Mouse (Mus musculus) E14TG2a.4 (cell line): Measurements from ENCODE around the gene Prmt3.

ENCODE experiments used
- CTCF ChIP-seq: conservative IDR thresholded peaks from 2 replicates; pipeline ENCODE4 v1.5.1; 2014; ENCODE audit warnings: low read length
- NANOG ChIP-seq: IDR thresholded peaks from 2 replicates; pipeline ENCODE4 v1.6.1; 2014; ENCODE audit warnings: borderline replicate concordance, low read length, mixed read lengths
- POU5F1 ChIP-seq: IDR thresholded peaks from 2 replicates; pipeline ENCODE4 v1.6.1; 2014; ENCODE audit warnings: low read length, borderline replicate concordance

DNA sequence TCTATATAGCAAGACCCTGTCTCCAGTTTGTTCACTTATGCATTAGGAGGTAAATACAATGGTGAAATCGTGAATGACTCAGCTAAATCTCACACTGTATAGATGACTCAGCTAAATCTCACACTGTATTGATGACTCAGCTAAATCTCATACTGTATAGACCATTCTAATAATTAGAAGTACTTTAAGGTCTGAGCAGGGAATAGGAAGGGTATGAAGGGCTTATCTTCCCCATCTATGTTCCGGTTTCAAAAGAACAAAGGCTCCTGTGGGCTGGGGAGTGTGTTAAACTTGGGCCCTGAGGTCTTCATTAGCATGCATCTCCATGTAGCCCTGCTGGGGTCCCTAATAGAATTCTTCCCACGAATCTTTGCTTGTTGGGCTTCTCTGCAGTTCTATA lies 85.6 kb downstream of the Prmt3 start:
- TF ChIP-seq CTCF = no peak
- no peak for TF ChIP-seq POU5F1
- no peak for TF ChIP-seq NANOG
